Mouse (Mus musculus) heart, embryonic 12.5 days (tissue): ENCODE data around the gene Oxa1l. TPM values are rescaled to one million over a fixed set of nuclear protein-coding genes. Genes with fewer than 3 reads are reported as not detected.
A peak's percentile ranks its signal among the peaks of the same experiment; 100 is the strongest.

ENCODE experiments used
- ATAC-seq: fragments of 200-750 bp; cut with Nextera tagmentation; 2 replicates; pipeline ENCODE4 v1.8.0; 2017; ENCODE audit warnings: moderate TSS enrichment, moderate library complexity; ENCODE audit not compliant: insufficient number of reproducible peaks, low FRiP score
- H3K27ac ChIP-seq: fragments of 300-500 bp; sonication (generic); 2 replicates; pipeline ENCODE4 v1.5.1; 2016; ENCODE audit warnings: mild to moderate bottlenecking, moderate library complexity; ENCODE audit not compliant: poor library complexity, severe bottlenecking
- H3K27me3 ChIP-seq: fragments of 300-500 bp; sonication (generic); replicated peaks from 2 replicates; pipeline ENCODE4 v1.6.1; 2016; ENCODE audit warnings: mild to moderate bottlenecking, moderate library complexity
- H3K36me3 ChIP-seq: fragments of 300-500 bp; sonication (generic); 2 replicates; pipeline ENCODE4 v1.6.1; 2016; ENCODE audit warnings: mild to moderate bottlenecking, moderate library complexity
- H3K4me1 ChIP-seq: fragments of 300-500 bp; sonication (generic); replicated peaks from 2 replicates; pipeline ENCODE4 v1.6.1; 2016; ENCODE audit warnings: mild to moderate bottlenecking
- H3K4me2 ChIP-seq: fragments of 300-500 bp; sonication (generic); 2 replicates; pipeline ENCODE4 v1.6.1; 2016; ENCODE audit warnings: mild to moderate bottlenecking, moderate library complexity
- H3K4me3 ChIP-seq: fragments of 300-500 bp; sonication (generic); 2 replicates; pipeline ENCODE4 v1.5.1; 2016; ENCODE audit warnings: mild to moderate bottlenecking
- H3K9ac ChIP-seq: fragments of 300-500 bp; sonication (generic); 2 replicates; pipeline ENCODE4 v1.6.1; 2016; ENCODE audit warnings: mild to moderate bottlenecking, moderate library complexity
- H3K9me3 ChIP-seq: fragments of 300-500 bp; sonication (generic); replicated peaks from 2 replicates; pipeline ENCODE4 v1.6.1; 2016; ENCODE audit warnings: mild to moderate bottlenecking, moderate library complexity
- WGBS: fragments of 180-500 bp; shearing (Covaris S2); methylation state at CpG from one replicate; pipeline ENCODE4 v1.1.7; 2016; 5-methylcytosine and 5-hydroxymethylcytosine counted together
- polyA plus RNA-seq: library from polyadenylated mRNA; unstranded; fragments of >200 nt; fragmentation: Nextera tagmentation; extraction: Ambion mirVana; gene quantifications from 2 replicates; pipeline ENCODE4 v1.2.1, GENCODE M21; 2016

Oxa1l gene
- polyA plus RNA-seq, 1 experiment from 2014 or later = 53.3 TPM

DNA sequence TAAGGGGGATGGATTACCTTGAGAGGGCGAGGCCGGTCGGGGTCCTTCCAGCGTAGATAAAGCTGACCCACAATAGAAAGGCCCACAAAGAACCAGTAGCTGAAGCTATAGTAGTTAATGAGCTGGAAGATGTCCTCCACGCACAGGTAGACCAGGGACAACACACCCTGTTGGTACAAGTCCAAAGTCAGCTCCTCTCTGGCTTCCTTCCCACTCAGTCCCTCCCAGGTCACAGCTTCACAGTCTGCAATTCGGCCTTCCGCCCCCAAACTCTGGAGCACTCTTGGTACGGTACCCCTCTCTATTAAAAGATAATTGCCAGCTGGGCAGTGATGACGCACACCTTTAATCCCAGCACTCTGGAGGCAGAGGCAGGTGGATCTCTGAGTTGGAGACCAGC lies 12.3 kb downstream of the Oxa1l start:
- peaks cover 4% of the 10 kb centered on the region; the same call in 1 of the 2 replicates for H3K9me3 ChIP-seq
- WGBS = 87% methylated on average over 9 of the region's 9 CpGs

DNA sequence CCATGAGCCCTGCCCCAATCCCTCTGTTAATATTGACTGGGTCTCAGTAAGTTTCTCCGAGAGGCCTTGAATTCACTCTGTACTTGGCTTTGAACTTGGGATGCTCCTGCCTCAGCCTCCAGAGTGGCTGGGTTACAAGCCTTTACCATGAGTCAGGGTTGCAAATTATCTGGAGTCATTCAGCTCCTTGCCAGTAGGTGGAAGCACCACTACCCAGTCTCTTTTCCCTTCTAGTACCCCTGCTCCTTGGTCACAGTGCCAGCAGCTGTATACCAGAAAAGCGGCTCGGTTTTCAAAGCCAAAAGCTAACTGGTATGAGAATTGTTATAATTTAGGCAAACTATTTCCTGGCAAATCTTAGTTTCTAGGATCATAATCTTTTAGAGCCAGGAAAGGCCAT lies 15.3 kb downstream of the Oxa1l start:
- no peaks in the 10 kb centered on the region for H3K4me1 ChIP-seq
- WGBS = 84% methylated on average over 3 of the region's 3 CpGs
- peaks cover 4% of the 10 kb centered on the region; the same call in 1 of the 2 replicates for H3K9me3 ChIP-seq
- no peak overlapping the region for H3K4me3 ChIP-seq
- H3K36me3 ChIP-seq = peaks cover 17% of the 10 kb centered on the region
- no peak overlapping the region for H3K27ac ChIP-seq
- no peak overlapping the region for H3K9ac ChIP-seq
- H3K4me2 ChIP-seq = no peak overlapping the region
- no peak for ATAC-seq
- H3K27me3 ChIP-seq = no peaks in the 10 kb centered on the region

More for the DNA sequence above, 12.3 kb downstream of the Oxa1l start:
- Histone ChIP-seq H3K27me3 (no peaks in the 10 kb centered on the region), H3K36me3 (peaks cover 47% of the 10 kb centered on the region), H3K4me1 (no peaks in the 10 kb centered on the region), H3K27ac (no peak overlapping the region), H3K9ac (no peak overlapping the region), H3K4me3 (no peak overlapping the region), H3K4me2 (no peak overlapping the region)
- no peak for ATAC-seq

DNA sequence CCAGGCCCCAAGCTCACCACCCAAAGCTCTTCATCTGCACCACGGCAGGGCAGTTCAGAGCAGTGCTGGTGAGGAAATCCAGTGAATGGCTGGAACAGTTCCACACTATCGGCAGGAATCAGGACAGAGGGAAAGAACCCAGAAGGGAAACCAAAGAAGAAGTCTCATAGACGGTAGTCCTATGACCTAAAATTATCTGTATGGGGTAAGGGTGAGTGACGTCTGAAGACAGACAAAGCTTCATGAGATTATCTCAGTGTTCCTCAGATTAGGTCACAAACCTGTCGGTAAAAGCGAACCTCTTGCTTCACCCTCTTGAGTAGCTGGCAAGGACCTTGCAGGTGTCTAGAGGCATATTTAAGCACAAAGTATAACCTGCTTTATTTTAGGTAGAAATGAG lies 16.5 kb downstream of the Oxa1l start:
- no peak for ATAC-seq
- Histone ChIP-seq H3K27me3 (no peaks in the 10 kb centered on the region), H3K9ac (no peak overlapping the region), H3K4me3 (no peak overlapping the region), H3K27ac (no peak overlapping the region), H3K36me3 (peaks cover 8% of the 10 kb centered on the region; the same call in 1 of the 2 replicates), H3K4me2 (no peak overlapping the region), H3K4me1 (no peaks in the 10 kb centered on the region), H3K9me3 (no peaks in the 10 kb centered on the region)
- 60% methylated on average over 6 of the region's 6 CpGs for WGBS

DNA sequence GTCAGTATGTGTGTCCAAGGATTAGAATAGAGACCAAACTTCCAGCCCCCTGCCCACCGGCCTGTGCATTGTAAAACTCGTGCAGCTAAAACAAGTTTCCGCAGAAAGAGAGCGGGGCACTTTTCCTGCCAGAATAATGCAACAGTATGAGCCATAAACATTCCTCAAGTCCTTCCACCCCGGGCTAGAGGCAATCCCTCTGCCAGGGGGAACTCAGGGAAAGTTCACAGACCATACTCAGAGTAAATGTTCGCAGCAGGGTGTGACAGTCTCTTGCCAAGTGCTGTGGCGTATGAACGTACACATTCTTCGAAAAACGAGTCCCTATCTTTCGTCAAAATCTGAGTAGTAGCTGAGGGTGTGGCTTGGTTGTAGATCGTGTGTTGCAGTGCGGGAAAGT lies 18.9 kb downstream of the Oxa1l start:
- H3K36me3 ChIP-seq = no peaks in the 10 kb centered on the region
- no peak for ATAC-seq
- no peak overlapping the region for H3K9ac ChIP-seq
- H3K27ac ChIP-seq = no peak overlapping the region
- H3K4me3 ChIP-seq = no peak overlapping the region
- WGBS = 82% methylated on average over 13 of the region's 13 CpGs
- H3K4me1 ChIP-seq = peaks cover 10% of the 10 kb centered on the region
- no peaks in the 10 kb centered on the region for H3K27me3 ChIP-seq
- no peaks in the 10 kb centered on the region for H3K9me3 ChIP-seq
- no peak overlapping the region for H3K4me2 ChIP-seq

DNA sequence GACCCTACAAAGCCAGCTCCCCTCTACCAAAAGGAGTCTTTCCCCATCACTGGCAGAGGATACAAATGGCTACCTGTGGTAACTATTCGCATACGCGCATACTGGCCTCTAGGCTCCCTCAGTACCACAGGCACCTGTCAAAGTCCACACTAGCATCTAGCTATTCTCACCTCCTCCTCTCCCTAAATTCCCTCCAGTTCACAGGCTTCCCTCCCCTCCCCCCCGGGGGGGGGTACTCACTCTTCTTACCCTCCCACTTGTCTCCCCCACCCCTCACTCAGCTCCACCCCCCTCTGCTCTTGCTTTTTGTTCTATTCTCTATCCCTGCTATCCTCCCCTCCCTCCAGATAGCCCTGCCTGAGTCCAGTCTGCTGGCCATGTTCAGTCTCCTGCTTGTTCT lies 20.0 kb downstream of the Oxa1l start:
- no peak overlapping the region for H3K4me2 ChIP-seq
- H3K9me3 ChIP-seq = no peaks in the 10 kb centered on the region
- H3K27ac ChIP-seq = no peak overlapping the region
- H3K9ac ChIP-seq = no peak overlapping the region
- 79% methylated on average over 4 of the region's 4 CpGs for WGBS
- peaks cover 10% of the 10 kb centered on the region for H3K4me1 ChIP-seq
- H3K36me3 ChIP-seq = no peaks in the 10 kb centered on the region
- no peak overlapping the region for H3K4me3 ChIP-seq
- no peaks in the 10 kb centered on the region for H3K27me3 ChIP-seq
- ATAC-seq = no peak

DNA sequence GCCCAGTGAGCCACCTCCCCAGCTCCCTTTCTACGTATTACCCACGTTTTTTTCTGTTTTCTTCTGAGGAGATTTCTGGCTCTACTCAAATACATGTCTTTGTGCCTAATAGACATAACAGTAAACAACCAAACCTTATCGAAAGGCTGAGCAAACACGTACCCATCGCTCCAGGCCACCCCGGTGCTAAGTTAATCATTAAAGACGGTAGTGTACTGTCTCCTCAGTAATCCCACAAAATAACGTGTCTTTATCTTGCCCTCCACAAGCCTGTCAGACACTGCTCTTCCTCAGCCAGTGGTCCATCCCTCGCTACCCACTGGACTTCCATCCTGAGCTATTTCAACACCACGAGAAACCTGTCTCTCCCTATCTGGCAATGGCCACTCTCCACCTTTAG lies 21.2 kb downstream of the Oxa1l start:
- Histone ChIP-seq H3K9ac (no peak overlapping the region), H3K27ac (no peak overlapping the region), H3K9me3 (no peaks in the 10 kb centered on the region), H3K4me3 (no peak overlapping the region), H3K27me3 (no peaks in the 10 kb centered on the region), H3K36me3 (no peaks in the 10 kb centered on the region), H3K4me2 (no peak overlapping the region), H3K4me1 (peaks cover 10% of the 10 kb centered on the region)
- ATAC-seq = no peak
- 78% methylated on average over 10 of the region's 10 CpGs for WGBS

DNA sequence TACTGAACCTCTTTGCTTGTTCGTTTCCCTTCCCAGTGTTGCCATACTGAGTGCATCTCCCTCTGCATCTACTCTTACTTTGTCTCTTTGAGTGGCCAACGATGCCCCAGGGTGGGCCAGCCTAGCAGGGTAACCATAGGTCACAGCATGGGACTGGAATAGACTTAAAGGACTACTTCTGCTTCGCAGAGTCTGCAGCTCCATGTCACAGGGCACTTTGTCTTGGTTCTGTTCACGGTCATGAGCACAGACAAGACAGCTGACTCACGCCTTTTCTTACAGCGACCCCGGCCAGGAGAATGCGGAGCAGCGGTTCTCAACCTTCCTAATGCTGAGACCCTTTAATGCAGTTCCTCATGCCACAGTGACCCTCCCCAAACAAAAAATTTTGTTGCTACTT lies 22.0 kb downstream of the Oxa1l start:
- H3K4me1 ChIP-seq = peaks cover 10% of the 10 kb centered on the region
- H3K9ac ChIP-seq = no peak overlapping the region
- H3K27ac ChIP-seq = no peak overlapping the region
- H3K27me3 ChIP-seq = no peaks in the 10 kb centered on the region
- no peak overlapping the region for H3K4me2 ChIP-seq
- 81% methylated on average over 9 of the region's 9 CpGs for WGBS
- H3K4me3 ChIP-seq = no peak overlapping the region
- H3K36me3 ChIP-seq = no peaks in the 10 kb centered on the region
- no peaks in the 10 kb centered on the region for H3K9me3 ChIP-seq
- ATAC-seq = no peak

DNA sequence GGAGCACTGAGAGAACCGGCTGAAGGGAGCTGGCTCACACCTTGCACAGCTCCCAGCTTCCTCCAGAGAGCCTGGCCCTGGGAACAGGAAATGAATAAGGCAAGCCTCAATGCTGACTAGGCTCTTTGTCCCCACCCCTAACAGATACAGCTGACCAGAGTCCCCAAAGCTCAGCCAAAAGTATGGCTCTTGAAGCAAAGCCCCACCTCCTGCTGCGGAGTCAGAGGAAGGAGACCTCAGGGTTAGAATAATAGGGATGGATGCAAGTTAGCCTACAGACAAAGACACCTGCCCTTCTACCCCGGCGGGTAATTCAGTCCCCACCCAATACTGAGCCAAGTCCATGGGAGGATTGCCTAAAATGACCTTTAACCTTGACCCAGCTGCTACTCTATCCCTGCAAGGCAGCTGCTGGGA lies 22.7 kb downstream of the Oxa1l start:
- Histone ChIP-seq H3K36me3 (no peaks in the 10 kb centered on the region), H3K4me2 (no peak overlapping the region), H3K27ac (no peak overlapping the region), H3K4me3 (no peak overlapping the region), H3K9ac (no peak overlapping the region), H3K27me3 (no peaks in the 10 kb centered on the region), H3K4me1 (peaks cover 10% of the 10 kb centered on the region), H3K9me3 (no peaks in the 10 kb centered on the region)
- WGBS = 45% methylated on average over 4 of the region's 4 CpGs
- ATAC-seq = peak; percentile 65; the same call in 1 of the 2 replicates

DNA sequence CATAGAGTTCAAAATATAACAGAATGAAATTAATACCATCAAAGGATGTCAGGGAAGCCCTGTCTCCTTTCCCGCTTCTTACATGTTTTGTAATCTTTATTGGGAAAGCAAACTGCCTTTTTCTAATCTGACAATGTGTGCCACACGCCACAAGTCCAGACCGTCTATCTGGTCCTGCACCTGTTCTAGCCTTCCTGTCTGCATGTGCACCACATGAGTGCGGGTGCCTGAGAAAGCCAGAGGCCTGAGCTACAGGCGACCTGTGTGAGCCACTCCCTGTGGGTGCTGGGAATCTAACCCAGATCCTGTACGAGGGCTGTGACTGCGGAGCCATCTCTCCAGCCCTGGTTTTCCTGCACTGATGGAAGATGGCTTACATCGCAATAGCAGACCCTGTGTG lies 23.8 kb downstream of the Oxa1l start:
- ATAC-seq = no peak
- Histone ChIP-seq H3K27ac (no peak overlapping the region), H3K9ac (no peak overlapping the region), H3K4me2 (no peak overlapping the region), H3K9me3 (no peaks in the 10 kb centered on the region), H3K4me1 (peaks cover 10% of the 10 kb centered on the region), H3K4me3 (no peak overlapping the region), H3K36me3 (no peaks in the 10 kb centered on the region), H3K27me3 (no peaks in the 10 kb centered on the region)
- WGBS = 78% methylated on average over 8 of the region's 8 CpGs

DNA sequence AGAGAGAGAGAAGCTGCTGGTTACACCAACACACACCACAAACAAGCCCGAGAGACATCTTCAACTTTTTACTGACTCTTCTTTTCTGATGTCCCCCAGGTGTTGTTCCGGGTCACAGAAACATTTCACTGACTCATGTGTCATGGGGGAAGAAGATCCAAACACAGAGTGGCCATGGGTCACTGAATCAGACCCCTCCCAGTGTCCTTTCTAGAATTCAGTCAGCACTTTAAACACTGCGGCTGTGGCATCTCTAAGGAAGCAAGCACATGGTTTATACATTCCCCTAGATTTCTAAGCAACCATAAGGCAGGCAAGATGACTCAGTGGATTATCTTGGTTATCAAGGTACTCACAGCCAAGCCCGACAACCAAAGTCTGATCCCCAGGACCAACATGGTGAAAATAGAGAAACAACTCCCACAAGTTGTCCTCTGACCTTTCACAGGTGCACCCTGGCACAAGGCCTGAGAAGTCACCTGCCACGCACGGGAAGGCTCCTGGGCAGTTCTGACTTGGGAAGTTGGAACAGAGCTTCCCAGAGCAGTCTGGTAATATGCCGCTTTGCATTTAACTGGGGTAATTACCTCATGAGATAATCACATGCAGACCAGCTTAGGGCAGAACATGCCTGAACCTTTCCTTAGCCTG lies 25.5 kb downstream of the Oxa1l start:
- no peaks in the 10 kb centered on the region for H3K9me3 ChIP-seq
- H3K36me3 ChIP-seq = no peaks in the 10 kb centered on the region
- no peaks in the 10 kb centered on the region for H3K27me3 ChIP-seq
- H3K9ac ChIP-seq = no peak overlapping the region
- H3K27ac ChIP-seq = no peak overlapping the region
- no peak for ATAC-seq
- H3K4me1 ChIP-seq = peaks cover 10% of the 10 kb centered on the region
- H3K4me3 ChIP-seq = no peak overlapping the region
- WGBS = 78% methylated on average over 7 of the region's 7 CpGs
- H3K4me2 ChIP-seq = no peak overlapping the region

DNA sequence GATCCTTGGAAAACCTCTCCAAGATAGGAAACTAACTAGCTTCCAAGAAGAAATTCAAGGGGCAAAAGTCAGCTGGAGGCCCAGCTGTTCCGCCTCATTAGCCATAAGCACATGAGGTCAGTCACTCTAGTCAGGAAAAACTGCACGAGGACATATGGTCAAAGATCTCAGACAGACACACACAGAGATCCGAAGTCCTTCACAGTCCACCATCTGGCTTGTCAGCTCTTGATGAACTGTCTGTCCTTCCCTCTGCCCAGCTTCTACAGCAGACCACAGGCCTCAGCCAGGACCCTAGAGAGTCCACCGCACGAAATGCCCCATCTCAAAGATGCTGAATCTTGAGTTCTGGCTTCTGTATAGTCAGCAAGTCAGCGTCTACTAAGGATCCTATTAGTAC lies 26.9 kb downstream of the Oxa1l start:
- Histone ChIP-seq H3K27ac (no peak overlapping the region), H3K4me2 (no peak overlapping the region), H3K27me3 (no peaks in the 10 kb centered on the region), H3K9me3 (no peaks in the 10 kb centered on the region), H3K4me1 (peaks cover 10% of the 10 kb centered on the region), H3K4me3 (no peak overlapping the region), H3K36me3 (no peaks in the 10 kb centered on the region), H3K9ac (no peak overlapping the region)
- WGBS = 75% methylated on average over 6 of the region's 6 CpGs
- ATAC-seq = no peak

DNA sequence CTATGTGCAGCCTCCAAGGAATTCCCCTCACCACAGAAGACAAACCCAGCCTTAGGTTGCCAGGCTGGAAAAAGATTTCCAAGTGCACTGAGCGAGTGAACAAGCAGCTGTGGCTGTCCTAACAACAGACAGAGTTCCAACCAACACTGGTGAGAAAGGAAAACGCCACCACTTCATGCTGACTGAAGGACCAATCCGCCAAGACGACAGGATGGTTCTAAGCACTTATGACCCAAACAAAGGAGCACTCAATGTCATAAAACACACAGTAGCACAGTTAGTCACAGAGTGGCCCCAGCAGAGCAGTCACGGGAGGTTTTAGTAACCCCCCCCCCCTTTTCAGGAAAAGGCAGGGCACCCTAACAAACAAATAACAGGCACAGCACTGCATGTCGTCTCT lies 30.2 kb downstream of the Oxa1l start:
- H3K27me3 ChIP-seq = no peaks in the 10 kb centered on the region
- H3K27ac ChIP-seq = no peak overlapping the region
- no peaks in the 10 kb centered on the region for H3K9me3 ChIP-seq
- ATAC-seq = no peak
- no peaks in the 10 kb centered on the region for H3K4me1 ChIP-seq
- H3K36me3 ChIP-seq = no peaks in the 10 kb centered on the region
- no peak overlapping the region for H3K9ac ChIP-seq
- no peak overlapping the region for H3K4me2 ChIP-seq
- H3K4me3 ChIP-seq = no peak overlapping the region
- WGBS = 67% methylated on average over 6 of the region's 6 CpGs
